Mouse (Mus musculus): ENCODE measurements around the gene Lce6a. TPM values are rescaled to one million over a fixed set of nuclear protein-coding genes. Genes with fewer than 3 reads are reported as not detected.

Lce6a gene
- polyA plus RNA-seq, 1 experiment, result not detected

GRCm38 (mm10) chr3:92573449-92574041 is 47.9 kb downstream of the Lce6a start, which contains the start of gene Ivl:
Gene Ivl (minus strand): TSS chr3:92573735.
- H3K4me1 ChIP-seq (ENCODE audit: control insufficient read depth, insufficient read depth, low read length), result no peaks in the 10 kb centered on the region
- TF ChIP-seq CTCF (IDR thresholded peaks at IDR 0.05; ENCODE audit: insufficient read depth, low read length), result no peak
- no peak for TF ChIP-seq POLR2A (IDR thresholded peaks at IDR 0.05; ENCODE audit: borderline replicate concordance, extremely low read depth, low read depth, low read length)
- 54% methylated on average over 1 of the region's 1 CpGs for WGBS
- no peak for DNase-seq
- H3K4me3 ChIP-seq (replicated peaks; ENCODE audit: extremely low read depth, low read depth, low read length), result no peak within 1 kb of the TSS

- Histone ChIP-seq H3K4me1 (ENCODE audit: control insufficient read depth, insufficient read depth, low read length) (no peaks in the 10 kb centered on the region), H3K4me3 (replicated peaks; ENCODE audit: extremely low read depth, low read depth, low read length) (no peak overlapping the region)
- WGBS, result 45% methylated on average over 2 of the region's 2 CpGs
- TF ChIP-seq POLR2A (IDR thresholded peaks at IDR 0.05; ENCODE audit: borderline replicate concordance, extremely low read depth, low read depth, low read length) (no peak), CTCF (IDR thresholded peaks at IDR 0.05; ENCODE audit: insufficient read depth, low read length) (no peak)
- DNase-seq, result no peak
Observed at GRCm38 (mm10) chr3:92572514-92573155, 48.8 kb downstream of the Lce6a start.

Other genes starting within 250 kb of the Lce6a start
- gene Sprr2h, start 236.0 kb downstream of the Lce6a start, polyA plus RNA-seq (2012; rRNA removed), result 0.46 TPM in 1 of 2 replicates, not detected in the other
- 1.1 TPM in 1 of 2 replicates, not detected in the other for gene Sprr2i, start 213.7 kb downstream of the Lce6a start, polyA plus RNA-seq (2012; rRNA removed)
- 6.1 TPM in 1 of 2 replicates, not detected in the other for gene Sprr2j-ps, start 203.6 kb downstream of the Lce6a start, polyA plus RNA-seq (2012; rRNA removed)
- 5.0 and 6.3 TPM in 2 replicates for gene Gm9774, start 192.2 kb downstream of the Lce6a start, polyA plus RNA-seq (2012; rRNA removed)
- 1.1 TPM in 1 of 2 replicates, not detected in the other for gene Sprr2k, start 189.1 kb downstream of the Lce6a start, polyA plus RNA-seq (2012; rRNA removed)
- 48.2 TPM in 1 of 2 replicates, not detected in the other for gene Sprr1b, start 182.9 kb downstream of the Lce6a start, polyA plus RNA-seq (2012; rRNA removed)
- 0.12 and 568 TPM in 2 replicates for gene Sprr3, start 162.9 kb downstream of the Lce6a start, polyA plus RNA-seq (2012; rRNA removed)
- 5.1 and 220 TPM in 2 replicates for gene Sprr1a, start 135.8 kb downstream of the Lce6a start, polyA plus RNA-seq (2012; rRNA removed)
- gene Sprr4, start 121.2 kb downstream of the Lce6a start, polyA plus RNA-seq (2012; rRNA removed), result not detected in 2 replicates
- gene 2310046K23Rik, start 87.1 kb downstream of the Lce6a start, polyA plus RNA-seq (2012; rRNA removed), result 2.3 TPM in 1 of 2 replicates, not detected in the other
- gene Ivl, start 47.9 kb downstream of the Lce6a start, polyA plus RNA-seq (2012; rRNA removed), result 0.16 and 0.24 TPM in 2 replicates
- gene Smcp, start 32.7 kb downstream of the Lce6a start, polyA plus RNA-seq (2012; rRNA removed), result 0.92 TPM in 1 of 2 replicates, not detected in the other
- gene 2210017I01Rik, start 14.2 kb downstream of the Lce6a start, polyA plus RNA-seq (2012; rRNA removed), result 1.3 TPM in 1 of 2 replicates, not detected in the other
- 47.3 TPM in 1 of 2 replicates, not detected in the other for gene Lce1a1, start 26.6 kb upstream of the Lce6a start, polyA plus RNA-seq (2012; rRNA removed)
- 67.0 TPM in 1 of 2 replicates, not detected in the other for gene Lce1b, start 35.3 kb upstream of the Lce6a start, polyA plus RNA-seq (2012; rRNA removed)
- 74.9 TPM in 1 of 2 replicates, not detected in the other for gene Lce1a2, start 48.7 kb upstream of the Lce6a start, polyA plus RNA-seq (2012; rRNA removed)
- gene Lce1c, start 57.6 kb upstream of the Lce6a start, polyA plus RNA-seq (2012; rRNA removed), result 0.18 and 55.3 TPM in 2 replicates
- gene Lce1d, start 65.5 kb upstream of the Lce6a start, polyA plus RNA-seq (2012; rRNA removed), result 77.1 TPM in 1 of 2 replicates, not detected in the other
- 25.3 TPM in 1 of 2 replicates, not detected in the other for gene Lce1e, start 87.4 kb upstream of the Lce6a start, polyA plus RNA-seq (2012; rRNA removed)
- gene Lce1f, start 98.7 kb upstream of the Lce6a start, polyA plus RNA-seq (2012; rRNA removed), result 38.2 TPM in 1 of 2 replicates, not detected in the other
- 0.34 TPM in 1 of 2 replicates, not detected in the other for gene Gm38119, start 117.4 kb upstream of the Lce6a start, polyA plus RNA-seq (2012; rRNA removed)
- gene Lce1g, start 130.7 kb upstream of the Lce6a start, polyA plus RNA-seq (2012; rRNA removed), result 23.0 TPM in 1 of 2 replicates, not detected in the other
- gene Lce1h, start 143.4 kb upstream of the Lce6a start, polyA plus RNA-seq (2012; rRNA removed), result 17.7 TPM in 1 of 2 replicates, not detected in the other
- gene Lce1i, start 157.2 kb upstream of the Lce6a start, polyA plus RNA-seq (2012; rRNA removed), result 20.2 TPM in 1 of 2 replicates, not detected in the other
- 17.7 TPM in 1 of 2 replicates, not detected in the other for gene Lce1j, start 168.9 kb upstream of the Lce6a start, polyA plus RNA-seq (2012; rRNA removed)
- gene Lce1k, start 186.2 kb upstream of the Lce6a start, polyA plus RNA-seq (2012; rRNA removed), result 22.2 TPM in 1 of 2 replicates, not detected in the other
- 22.9 TPM in 1 of 2 replicates, not detected in the other for gene Kprp, start 205.6 kb upstream of the Lce6a start, polyA plus RNA-seq (2012; rRNA removed)
- 20.4 TPM in 1 of 2 replicates, not detected in the other for gene Lce1l, start 229.6 kb upstream of the Lce6a start, polyA plus RNA-seq (2012; rRNA removed)
- 4.0 TPM in 1 of 2 replicates, not detected in the other for gene 2310050C09Rik, start 248.6 kb upstream of the Lce6a start, polyA plus RNA-seq (2012; rRNA removed)

Data from lung, adult 2 months (tissue).